ENCODE assay signal across 1 mouse cellular context in the genomic region with DNA sequence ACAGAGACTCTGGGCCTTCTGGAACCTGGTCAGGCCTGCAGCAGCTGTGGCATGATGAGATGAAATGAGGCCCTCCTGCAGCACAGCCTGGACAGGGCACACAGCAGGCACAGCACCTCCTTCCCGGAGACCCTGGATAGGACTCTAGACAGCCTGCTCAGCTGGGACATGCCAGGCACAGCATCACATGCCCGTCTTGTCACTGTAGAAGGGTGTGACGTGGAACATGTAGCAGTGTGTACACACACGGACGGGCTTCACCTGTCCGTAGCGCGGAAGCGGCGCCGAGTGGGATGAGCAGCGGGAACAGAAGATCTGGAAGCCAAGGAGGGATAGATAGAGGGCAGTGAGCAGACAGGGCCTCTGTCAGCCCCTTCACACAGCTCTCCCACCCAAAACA.
TF ChIP-seq lines count a peak whose summit lies in the region.

No protein-coding gene starts in this region.

TF ChIP-seq in CH12.LX, 34 proteins besides CTCF, POLR2A, EP300 and RAD21 (continued from another document):
- TF ChIP-seq UBTF (IDR thresholded peaks at IDR 0.05; ENCODE audit: low read depth, low read length) (no peak), E2F4 (IDR thresholded peaks at IDR 0.05; ENCODE audit: insufficient replicate concordance, low read depth, low read length) (no peak), RCOR1 (conservative IDR thresholded peaks at IDR 0.05; ENCODE audit: low read depth, low read length) (no peak), USF1 (IDR thresholded peaks at IDR 0.05; ENCODE audit: low read depth, low read length) (no peak), CHD2 (IDR thresholded peaks at IDR 0.05; ENCODE audit: low read length) (no peak), MAFK (IDR thresholded peaks at IDR 0.05; ENCODE audit: insufficient replicate concordance, low read length) (no peak), CHD1 (IDR thresholded peaks at IDR 0.05; ENCODE audit: low read depth, low read length) (no peak)
